Comparison of ENCODE assay signal across 9 mouse cellular contexts in genomic region chr17:28926380-28926779, GRCm38 (mm10). TPM values are rescaled to one million over a fixed set of nuclear protein-coding genes. Genes with fewer than 3 reads are reported as not detected.
DNase-seq lines count a peak whose midpoint lies in the region; ATAC-seq lines count a peak whose summit lies in the region.
"Had no signal": no experiment of that assay in that cellular context is flagged by ENCODE, and none has a peak within 500 bp of the region (broad histone marks: within the 10 kb centered on the region; RNA-seq: fewer than 3 reads in every experiment).

No protein-coding gene starts in this region.

- no peaks in the 10 kb centered on the region for H3K27me3 ChIP-seq in kidney, embryonic 14.5 days (ENCODE audit: control insufficient read depth, insufficient read depth, low read length)
- H3K27me3 ChIP-seq: embryonic facial prominence, embryonic 12.5 days had no signal

- no peak overlapping the region for H3K4me2 ChIP-seq in kidney, embryonic 14.5 days (replicated peaks; ENCODE audit: low read depth, low read length)
- H3K4me2 ChIP-seq: embryonic facial prominence, embryonic 12.5 days had no signal

- WGBS in kidney, embryonic 14.5 days: 17% methylated on average over 13 of the region's 13 CpGs

- no peak overlapping the region for H3K9ac ChIP-seq in kidney, embryonic 14.5 days (ENCODE audit: low read depth, low read length)
- H3K9ac ChIP-seq: embryonic facial prominence, embryonic 12.5 days had no signal

- intact Hi-C loops in left cerebral cortex, postnatal 4 days (cut with DNase I): loop anchor here (5.0 to 10.0 kb wide), 2 partner anchors 44 to 162 kb away; partner anchors contain the start of gene Mapk13

- ATAC-seq in kidney, embryonic 14.5 days (ENCODE audit: low FRiP score, low TSS enrichment): no peak

- H3K4me3 ChIP-seq in kidney, embryonic 14.5 days (ENCODE audit: low read length): no peak overlapping the region
- H3K4me3 ChIP-seq: embryonic facial prominence, embryonic 12.5 days had no signal

- DNase-seq in kidney, adult 11 months: peak; percentile 70
- DNase-seq in cerebellum, adult 18-20 months: peak; percentile 82 to 86
- peak; percentile 61 to 93 for DNase-seq in frontal cortex, adult 2 months (ENCODE audit: extremely low spot score in 1 of 2, low spot score in 1 of 2)
- DNase-seq in hindlimb bud, embryonic 11.5 days (ENCODE audit: extremely low spot score, low read depth, low spot score): peak; percentile 77
- peak; percentile 84 for DNase-seq in left cerebral cortex, postnatal 4 days
- peak; percentile 79 to 80 for DNase-seq in natural killer cell, adult 2 months (ENCODE audit: low spot score in 2 of 2)
- DNase-seq in telencephalon, adult 2 months (ENCODE audit: low read depth, low spot score): peak; percentile 47

- H3K27ac ChIP-seq in kidney, embryonic 14.5 days (ENCODE audit: low read depth, low read length): no peak overlapping the region
- H3K27ac ChIP-seq: embryonic facial prominence, embryonic 12.5 days had no signal

- H3K4me1 ChIP-seq in kidney, embryonic 14.5 days (ENCODE audit: control insufficient read depth, insufficient read depth, low read length): peaks cover 26% of the 10 kb centered on the region

- no peaks in the 10 kb centered on the region for H3K9me3 ChIP-seq in kidney, embryonic 14.5 days (ENCODE audit: control insufficient read depth, low read length)
- H3K9me3 ChIP-seq: embryonic facial prominence, embryonic 12.5 days had no signal

- H3K36me3 ChIP-seq in kidney, embryonic 14.5 days (ENCODE audit: control insufficient read depth, insufficient read depth, low read length): no peaks in the 10 kb centered on the region
- H3K36me3 ChIP-seq: embryonic facial prominence, embryonic 12.5 days had no signal

RNA-seq across cellular contexts. Expression of gene 4930539E08Rik, which starts 11.3 kb away (rescaled TPM):
- 0.46 and 0.62 TPM in 2 replicates for polyA plus RNA-seq in kidney, embryonic 14.5 days (2014; fragmentation: Nextera tagmentation; extraction: Ambion mirVana)
- polyA plus RNA-seq in frontal cortex, adult 2 months (2012; rRNA removed): 6.6 and 8.3 TPM in 2 replicates
- total RNA-seq in left cerebral cortex, postnatal 4 days (2021): 1 to 10 TPM; 3.0 to 6.7 TPM

RNA-seq across cellular contexts. Expression of gene Pxt1, which starts 17.3 kb away (rescaled TPM):
- polyA plus RNA-seq in kidney, embryonic 14.5 days (2014; fragmentation: Nextera tagmentation; extraction: Ambion mirVana): 0.28 TPM in 1 of 2 replicates, not detected in the other
- polyA plus RNA-seq in frontal cortex, adult 2 months (2012; rRNA removed): 0.23 TPM in 1 of 2 replicates, not detected in the other
- not detected for total RNA-seq in left cerebral cortex, postnatal 4 days (2021)
- polyA plus RNA-seq: embryonic facial prominence, embryonic 12.5 days had no signal

RNA-seq across cellular contexts. Expression of gene Kctd20, which starts 25.4 kb away (rescaled TPM):
- 43.4 and 83.7 TPM in 2 replicates for polyA plus RNA-seq in kidney, embryonic 14.5 days (2014; fragmentation: Nextera tagmentation; extraction: Ambion mirVana)
- polyA plus RNA-seq in frontal cortex, adult 2 months (2012; rRNA removed): 49.1 and 50.1 TPM in 2 replicates
- total RNA-seq in left cerebral cortex, postnatal 4 days (2021): 100 to 1,000 TPM in 1 of 2 experiments, 10 to 100 TPM in 1; 99.1 to 109 TPM
